Mouse (Mus musculus): ENCODE results near the gene Mybbp1a.

DNA sequence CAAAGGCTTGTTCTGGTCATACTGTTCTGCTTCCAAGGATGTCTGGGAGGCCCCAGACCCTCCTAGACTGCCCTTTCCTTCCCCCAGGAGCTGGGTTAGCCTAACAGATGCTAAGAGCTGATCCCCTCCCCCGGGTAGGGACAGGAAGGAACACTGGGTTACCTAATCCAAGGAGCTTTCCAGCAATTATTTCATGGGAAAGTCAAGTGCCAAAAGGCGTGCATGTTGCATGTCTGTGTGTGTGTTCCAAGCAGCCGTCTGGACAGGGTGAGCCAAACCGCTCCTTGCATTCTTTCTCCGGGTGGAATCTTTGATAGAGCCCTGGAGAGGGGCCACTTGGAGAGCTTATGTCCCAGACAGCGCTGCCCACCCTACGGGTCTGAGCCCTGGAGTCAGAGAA lies 28.1 kb upstream of the Mybbp1a start:
- TF ChIP-seq CTCF (IDR thresholded peaks at IDR 0.05; ENCODE audit: borderline replicate concordance, insufficient read depth, low read length) = no peak
- TF ChIP-seq POLR2A (IDR thresholded peaks at IDR 0.05; ENCODE audit: low read depth, low read length) = no peak
